In genomic region chr13:108315702-108316486, GRCm38 (mm10) we compare ENCODE assay signal across 8 mouse cellular contexts. TPM values are rescaled to one million over a fixed set of nuclear protein-coding genes. Genes with fewer than 3 reads are reported as not detected.
DNase-seq lines count a peak whose midpoint lies in the region; ATAC-seq lines count a peak whose summit lies in the region.

Gene Depdc1b (plus strand): TSS chr13:108316332.

- H3K27ac ChIP-seq in forebrain, embryonic 10.5 days, result peak within 1 kb of the TSS; percentile 95
- peak within 1 kb of the TSS; percentile 78 for H3K27ac ChIP-seq in heart, embryonic 16.5 days (ENCODE audit: low read length)
- H3K27ac ChIP-seq in liver, embryonic 15.5 days (replicated peaks), result peak within 1 kb of the TSS; percentile 100
- no peak within 1 kb of the TSS for H3K27ac ChIP-seq in neural tube, embryonic 12.5 days

- peak; percentile 99 for ATAC-seq in CD4-positive, CD25-positive, alpha-beta regulatory T cell, adult 4 months
- peak; percentile 96 for ATAC-seq in heart, embryonic 16.5 days (replicated peaks; ENCODE audit: extremely low read depth, insufficient read depth, low FRiP score)
- peak; percentile 89 for ATAC-seq in liver, embryonic 15.5 days (ENCODE audit: insufficient read depth)
- ATAC-seq in neural tube, embryonic 12.5 days (ENCODE audit: low FRiP score, low read depth), result peak; percentile 98

- H3K4me2 ChIP-seq in heart, embryonic 16.5 days (ENCODE audit: low read depth, low read length), result peak within 1 kb of the TSS; percentile 99
- peak within 1 kb of the TSS; percentile 90 for H3K4me2 ChIP-seq in liver, embryonic 15.5 days
- H3K4me2 ChIP-seq in neural tube, embryonic 12.5 days (replicated peaks), result peak within 1 kb of the TSS; percentile 94

- no peaks in the 10 kb centered on the region for H3K9me3 ChIP-seq in forebrain, embryonic 10.5 days
- peaks cover 5% of the 10 kb centered on the region; the same call in 1 of the 2 replicates for H3K9me3 ChIP-seq in heart, embryonic 16.5 days (replicated peaks; ENCODE audit: control insufficient read depth, low read length)
- no peaks in the 10 kb centered on the region for H3K9me3 ChIP-seq in liver, embryonic 15.5 days (replicated peaks)
- H3K9me3 ChIP-seq in neural tube, embryonic 12.5 days, result no peaks in the 10 kb centered on the region

- H3K9ac ChIP-seq in heart, embryonic 16.5 days (ENCODE audit: low read length), result peak within 1 kb of the TSS; percentile 79
- peak within 1 kb of the TSS; percentile 93 for H3K9ac ChIP-seq in liver, embryonic 15.5 days
- H3K9ac ChIP-seq in neural tube, embryonic 12.5 days, result peak within 1 kb of the TSS; percentile 64

- peak; percentile 91 for DNase-seq in c-Kit-negative CD71-positive TER-119-positive erythroid progenitor cells, embryonic 14.5 days (ENCODE audit: low read depth, low spot score)
- DNase-seq in forebrain, embryonic 10.5 days (ENCODE audit: extremely low spot score, low spot score), result peak; percentile 92
- peak; percentile 97 to 98 for DNase-seq in kidney, postnatal 36 days
- DNase-seq in telencephalon, adult 2 months (ENCODE audit: low read depth, low spot score), result peak; percentile 78

- WGBS in forebrain, embryonic 10.5 days, result under 1% methylated on average over 48 of the region's 48 CpGs
- under 1% methylated on average over 48 of the region's 48 CpGs for WGBS in heart, embryonic 16.5 days
- WGBS in liver, embryonic 15.5 days (ENCODE audit: insufficient replicate concordance), result under 1% methylated on average over 48 of the region's 48 CpGs
- WGBS in neural tube, embryonic 12.5 days, result under 1% methylated on average over 48 of the region's 48 CpGs

- peak within 1 kb of the TSS; percentile 90 for H3K4me3 ChIP-seq in forebrain, embryonic 10.5 days
- peak within 1 kb of the TSS; percentile 83 for H3K4me3 ChIP-seq in heart, embryonic 16.5 days (ENCODE audit: low read length)
- peak within 1 kb of the TSS; percentile 95 for H3K4me3 ChIP-seq in liver, embryonic 15.5 days (replicated peaks)
- H3K4me3 ChIP-seq in neural tube, embryonic 12.5 days, result peak within 1 kb of the TSS; percentile 73

- H3K27me3 ChIP-seq in forebrain, embryonic 10.5 days (ENCODE audit: poor library complexity, severe bottlenecking), result no peaks in the 10 kb centered on the region
- peaks cover 45% of the 10 kb centered on the region for H3K27me3 ChIP-seq in heart, embryonic 16.5 days (ENCODE audit: control insufficient read depth, insufficient read depth, low read length)
- no peaks in the 10 kb centered on the region for H3K27me3 ChIP-seq in liver, embryonic 15.5 days
- no peaks in the 10 kb centered on the region for H3K27me3 ChIP-seq in neural tube, embryonic 12.5 days (replicated peaks)

- H3K4me1 ChIP-seq in forebrain, embryonic 10.5 days, result peaks cover 25% of the 10 kb centered on the region
- peaks cover 15% of the 10 kb centered on the region for H3K4me1 ChIP-seq in heart, embryonic 16.5 days (ENCODE audit: control insufficient read depth, insufficient read depth, low read length)
- peaks cover 44% of the 10 kb centered on the region for H3K4me1 ChIP-seq in liver, embryonic 15.5 days (replicated peaks)
- peaks cover 11% of the 10 kb centered on the region for H3K4me1 ChIP-seq in neural tube, embryonic 12.5 days

- peaks cover 12% of the 10 kb centered on the region for H3K36me3 ChIP-seq in forebrain, embryonic 10.5 days (replicated peaks)
- no peaks in the 10 kb centered on the region for H3K36me3 ChIP-seq in heart, embryonic 16.5 days (ENCODE audit: control insufficient read depth, insufficient read depth)
- peaks cover 8% of the 10 kb centered on the region; the same call in 1 of the 2 replicates for H3K36me3 ChIP-seq in liver, embryonic 15.5 days (replicated peaks)
- H3K36me3 ChIP-seq in neural tube, embryonic 12.5 days, result no peaks in the 10 kb centered on the region; the same call in 1 of the 2 replicates

RNA-seq across cellular contexts. Expression of gene Depdc1b, which starts in this region (rescaled TPM):
- 1 to 10 TPM in 1 of 2 experiments, under 1 TPM in 1; 0.86 to 2.3 TPM for polyA plus RNA-seq in CD4-positive, CD25-positive, alpha-beta regulatory T cell, adult 4 months (2017; shearing (Covaris generic))
- 21.4 and 22.9 TPM in 2 replicates for polyA plus RNA-seq in forebrain, embryonic 10.5 days (2016; fragmentation: Nextera tagmentation; extraction: Ambion mirVana)
- 5.1 and 6.4 TPM in 2 replicates for polyA plus RNA-seq in heart, embryonic 16.5 days (2015; fragmentation: Nextera tagmentation; extraction: Ambion mirVana)
- polyA plus RNA-seq in liver, embryonic 15.5 days (2015; fragmentation: Nextera tagmentation; extraction: Ambion mirVana), result 13.3 and 13.7 TPM in 2 replicates
- polyA plus RNA-seq in neural tube, embryonic 12.5 days (2016; fragmentation: Nextera tagmentation; extraction: Ambion mirVana), result 10.1 and 11.4 TPM in 2 replicates
